Mouse (Mus musculus) MEL (cell line): Measurements from ENCODE around the gene Tmem143. TPM values are rescaled to one million over a fixed set of nuclear protein-coding genes. Genes with fewer than 3 reads are reported as not detected.

Source experiments
- DNase-seq: peaks from one replicate; pipeline ENCODE4 v3.0.0; 2011; ENCODE audit warnings: low read depth, low spot score
- H3K27ac ChIP-seq: 2 replicates; pipeline ENCODE4 v1.5.1; 2012; ENCODE audit warnings: low read depth, mild to moderate bottlenecking, control low read depth, low read length, moderate library complexity; ENCODE audit not compliant: control insufficient read depth
- H3K27me3 ChIP-seq, 2 experiments: fragments of 150-350 bp in 1 of 2; sonication (generic) in 1 of 2; 2 replicates each; pipeline ENCODE4 v1.6.1; 2012; ENCODE audit warnings: low read length in 2 of 2, mild to moderate bottlenecking in 2 of 2, improper control_type of control experiment in 1 of 2, moderate library complexity in 1 of 2; ENCODE audit not compliant: insufficient read depth in 2 of 2, control insufficient read depth in 1 of 2
- H3K36me3 ChIP-seq, 2 experiments: 2 replicates each; pipeline ENCODE4 v1.6.1; 2012 to 2014; ENCODE audit warnings: low read length in 2 of 2, improper control_type of control experiment in 1 of 2, inconsistent platforms in 1 of 2, mild to moderate bottlenecking in 1 of 2; ENCODE audit not compliant: insufficient read depth in 2 of 2, control insufficient read depth in 1 of 2
- H3K4me1 ChIP-seq, 2 experiments: fragments of 150-350 bp in 1 of 2; sonication (generic) in 1 of 2; 2 replicates each; pipeline ENCODE4 v1.6.1; 2012; ENCODE audit warnings: low read length in 2 of 2, improper control_type of control experiment in 1 of 2, mild to moderate bottlenecking in 1 of 2; ENCODE audit not compliant: insufficient read depth in 2 of 2, control insufficient read depth in 1 of 2
- H3K4me3 ChIP-seq, 2 experiments: fragments of 150-350 bp in 1 of 2; sonication (generic) in 1 of 2; 2 replicates each; pipeline ENCODE4 v1.5.1; 2012; ENCODE audit warnings: low read depth in 2 of 2, low read length in 2 of 2, mild to moderate bottlenecking in 2 of 2, moderate library complexity in 2 of 2, control low read depth in 1 of 2, improper control_type of control experiment in 1 of 2; ENCODE audit not compliant: control insufficient read depth in 1 of 2, insufficient read depth in 1 of 2
- H3K79me2 ChIP-seq: 2 replicates; pipeline ENCODE4 v1.6.1; 2012; ENCODE audit warnings: mild to moderate bottlenecking, low read length, moderate library complexity; ENCODE audit not compliant: control insufficient read depth, poor library complexity, insufficient read depth
- H3K9ac ChIP-seq: 2 replicates; pipeline ENCODE4 v1.6.1; 2012; ENCODE audit warnings: low read depth, mild to moderate bottlenecking, control low read depth, low read length, moderate library complexity; ENCODE audit not compliant: control insufficient read depth, poor library complexity, severe bottlenecking
- H3K9me3 ChIP-seq: fragments of 150-350 bp; sonication (generic); replicated peaks from 2 replicates; pipeline ENCODE4 v1.6.1; 2012; ENCODE audit warnings: mild to moderate bottlenecking, low read length, improper control_type of control experiment, moderate library complexity; ENCODE audit not compliant: insufficient read depth
- BHLHE40 ChIP-seq: IDR thresholded peaks from 2 replicates; pipeline ENCODE4 v1.6.1; 2012; ENCODE audit warnings: low read depth, mild to moderate bottlenecking, inconsistent platforms, low read length, improper control_type of control experiment, borderline replicate concordance
- E2F4 ChIP-seq: IDR thresholded peaks from 2 replicates; pipeline ENCODE4 v1.6.1; 2011; ENCODE audit warnings: low read depth, low read length, improper control_type of control experiment, borderline replicate concordance
- ELF1 ChIP-seq: IDR thresholded peaks from 2 replicates; pipeline ENCODE4 v1.6.1; 2014; ENCODE audit warnings: low read depth, mild to moderate bottlenecking, inconsistent platforms, low read length, improper control_type of control experiment, moderate library complexity
- KAT2A ChIP-seq: conservative IDR thresholded peaks from 2 replicates; pipeline ENCODE4 v1.6.1; 2012; ENCODE audit warnings: low read depth, low read length, improper control_type of control experiment, inconsistent platforms
- MAFK ChIP-seq: IDR thresholded peaks from 2 replicates; pipeline ENCODE4 v1.6.1; 2011; ENCODE audit warnings: low read depth, mild to moderate bottlenecking, low read length, improper control_type of control experiment, borderline replicate concordance
- MAZ ChIP-seq: IDR thresholded peaks from 2 replicates; pipeline ENCODE4 v1.6.1; 2012; ENCODE audit warnings: low read depth, mild to moderate bottlenecking, inconsistent platforms, low read length, improper control_type of control experiment
- MEF2A ChIP-seq: IDR thresholded peaks from 2 replicates; pipeline ENCODE4 v1.6.1; 2014; ENCODE audit warnings: low read depth, mild to moderate bottlenecking, inconsistent platforms, low read length, improper control_type of control experiment; ENCODE audit not compliant: poor library complexity, insufficient replicate concordance, severe bottlenecking; ENCODE audit errors: extremely low read depth
- MYC ChIP-seq: IDR thresholded peaks from 2 replicates; pipeline ENCODE4 v1.6.1; 2011; ENCODE audit warnings: low read depth, mild to moderate bottlenecking, low read length, improper control_type of control experiment, moderate library complexity
- POLR2A ChIP-seq, 2 experiments: IDR thresholded peaks; 2 replicates each; pipeline ENCODE4 v1.6.1; 2011 to 2012; ENCODE audit warnings: low read length in 2 of 2, mild to moderate bottlenecking in 2 of 2, control low read depth in 1 of 2, improper control_type of control experiment in 1 of 2, low read depth in 1 of 2, moderate library complexity in 1 of 2; ENCODE audit not compliant: control insufficient read depth in 1 of 2, insufficient read depth in 1 of 2, poor library complexity in 1 of 2
- POLR2AphosphoS2 ChIP-seq: IDR thresholded peaks from 2 replicates; pipeline ENCODE4 v1.6.1; 2011; ENCODE audit warnings: low read length, improper control_type of control experiment
- TBP ChIP-seq: IDR thresholded peaks from 2 replicates; pipeline ENCODE4 v1.8.0; 2011; ENCODE audit warnings: low read depth, low read length, improper control_type of control experiment
- TCF12 ChIP-seq: IDR thresholded peaks from 2 replicates; pipeline ENCODE4 v1.6.1; 2014; ENCODE audit warnings: low read depth, mild to moderate bottlenecking, inconsistent platforms, low read length, improper control_type of control experiment, moderate library complexity
- UBTF ChIP-seq: IDR thresholded peaks from 2 replicates; pipeline ENCODE4 v1.6.1; 2012; ENCODE audit warnings: low read depth, mild to moderate bottlenecking, inconsistent platforms, low read length, improper control_type of control experiment, moderate library complexity, borderline replicate concordance; ENCODE audit not compliant: insufficient read depth
- USF1 ChIP-seq: IDR thresholded peaks from 2 replicates; pipeline ENCODE4 v1.6.1; 2014; ENCODE audit warnings: low read depth, mild to moderate bottlenecking, inconsistent platforms, low read length, improper control_type of control experiment, moderate library complexity
- USF2 ChIP-seq, 2 experiments: IDR thresholded peaks; 2 replicates each; pipeline ENCODE4 v1.6.1; 2011 to 2012; ENCODE audit warnings: improper control_type of control experiment in 2 of 2, low read length in 2 of 2, borderline replicate concordance in 1 of 2, inconsistent platforms in 1 of 2, low read depth in 1 of 2, mild to moderate bottlenecking in 1 of 2; ENCODE audit not compliant: insufficient read depth in 1 of 2
- ZKSCAN1 ChIP-seq: IDR thresholded peaks from 2 replicates; pipeline ENCODE4 v1.6.1; 2012; ENCODE audit warnings: low read depth, mild to moderate bottlenecking, inconsistent platforms, low read length, improper control_type of control experiment, moderate library complexity
- ZMIZ1 ChIP-seq: IDR thresholded peaks from 2 replicates; pipeline ENCODE4 v1.6.1; 2012; ENCODE audit warnings: low read depth, mild to moderate bottlenecking, inconsistent platforms, low read length, improper control_type of control experiment, moderate library complexity
- ZNF384 ChIP-seq: IDR thresholded peaks from 2 replicates; pipeline ENCODE4 v1.6.1; 2012; ENCODE audit warnings: low read depth, mild to moderate bottlenecking, inconsistent platforms, low read length, improper control_type of control experiment
- polyA plus RNA-seq, 2 experiments: library from polyadenylated mRNA; stranded (reverse) in 1 of 2; unstranded in 1 of 2; fragments of >175 nt in 1 of 2; fragments of >200 nt in 1 of 2; gene quantifications; 2 replicates each; pipeline versions ENCODE4 v1.2.1 to v1.2.4; 2012; ENCODE audit warnings: low replicate concordance in 2 of 2, low read depth in 1 of 2; ENCODE audit not compliant: insufficient read length in 2 of 2, insufficient read depth in 1 of 2, missing spikeins in 1 of 2
- total RNA-seq: library from RNA; depleted of rRNA; stranded (reverse); fragments of 300-350 nt; gene quantifications from 2 replicates; pipeline ENCODE4 v1.2.3, GENCODE M21; 2012

Tmem143 gene
- total and polyA plus RNA-seq, 3 experiments, result 10.7 to 20.1 TPM; not detected in 1

- Histone ChIP-seq H3K27me3 (no peaks in the 10 kb centered on the region), H3K9ac (peak overlapping the region; percentile 80), H3K4me3 (no peak overlapping the region), H3K27ac (peak overlapping the region; percentile 79), H3K4me1 (peaks cover 0 to 10% of the 10 kb centered on the region in 2 experiments; a peak in 2 of 4 replicates), H3K79me2 (peaks cover 5% of the 10 kb centered on the region; the same call in 1 of the 2 replicates), H3K36me3 (peaks cover 0 to 3% of the 10 kb centered on the region in 2 experiments; a peak in 1 of 4 replicates), H3K9me3 (no peaks in the 10 kb centered on the region)
- TF ChIP-seq ELF1, result no peak
- TF ChIP-seq E2F4, result no peak
- no peak for TF ChIP-seq KAT2A
- no peak for TF ChIP-seq MYC
- no peak for TF ChIP-seq ZNF384
- TF ChIP-seq MAZ, result no peak
- no peak for TF ChIP-seq USF2 (IDR thresholded peaks at IDR 0.05; ENCODE audit: borderline replicate concordance in 1 of 2, insufficient read depth in 1 of 2, low read depth in 1 of 2, low read length in 2 of 2)
- DNase-seq, result no peak
These were observed 717 bp upstream of the Tmem143 start for GRCm38 (mm10) chr7:45895931-45896516.

DNA sequence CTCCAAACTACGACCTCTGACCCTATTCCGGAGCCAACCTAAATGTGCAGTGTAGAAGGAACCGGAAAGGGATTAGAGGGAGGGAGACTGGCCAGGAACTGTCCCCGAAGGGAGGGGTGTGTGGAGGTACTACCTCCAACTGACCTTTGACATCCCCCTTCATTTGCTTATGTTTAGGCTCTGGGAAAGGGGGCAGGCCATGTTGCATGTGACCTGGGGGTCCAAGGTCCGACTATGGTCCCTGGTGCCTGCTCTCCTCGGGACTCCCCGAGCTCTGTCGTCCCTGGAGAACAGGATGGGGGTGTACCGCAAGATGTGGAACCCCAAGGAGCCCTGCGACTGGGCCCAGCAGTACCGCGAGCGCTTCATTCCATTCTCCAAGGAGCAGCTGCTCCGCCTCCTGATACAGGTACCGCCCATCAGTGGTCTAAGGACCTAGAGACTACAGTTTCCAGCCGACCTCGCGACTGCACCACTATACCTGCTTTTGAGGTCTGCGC is 567 bp downstream of the Tmem143 start:
- peaks cover 0 to 10% of the 10 kb centered on the region in 2 experiments; a peak in 2 of 4 replicates for H3K4me1 ChIP-seq
- peak overlapping the region; percentile 92 for H3K9ac ChIP-seq
- no peaks in the 10 kb centered on the region for H3K9me3 ChIP-seq
- peak overlapping the region; percentile 63 to 80 for H3K4me3 ChIP-seq
- peak overlapping the region; percentile 90 for H3K27ac ChIP-seq
- H3K36me3 ChIP-seq, result peaks cover 0 to 3% of the 10 kb centered on the region in 2 experiments; a peak in 1 of 4 replicates
- no peaks in the 10 kb centered on the region for H3K27me3 ChIP-seq
- H3K79me2 ChIP-seq, result peaks cover 5% of the 10 kb centered on the region; the same call in 1 of the 2 replicates
- TF ChIP-seq MEF2A (no peak), POLR2A (IDR thresholded peaks at IDR 0.05; ENCODE audit: control insufficient read depth in 1 of 2, insufficient read depth in 1 of 2, low read depth in 1 of 2, low read length in 2 of 2, poor library complexity in 1 of 2) (peak; percentile 59 to 71), TCF12 (0 out of 2 replicates have a peak, but pooled peaks have one; percentile 13), POLR2AphosphoS2 (peak; percentile 54; the same call in 1 of the 2 replicates), BHLHE40 (no peak), TBP (no peak), ZMIZ1 (peak; percentile 1; the same call in 1 of the 2 replicates), UBTF (no peak), ZKSCAN1 (no peak), MAFK (no peak), USF1 (peak; percentile 22; the same call in 1 of the 2 replicates)
- DNase-seq, result peak; percentile 85
